Mouse (Mus musculus) limb, embryonic 15.5 days (tissue): Measurements from ENCODE around the gene Sugp1. TPM values are rescaled to one million over a fixed set of nuclear protein-coding genes. Genes with fewer than 3 reads are reported as not detected.
"Not testable (repeated sequence)": the region's sequence is repeated elsewhere in the genome, so short reads cannot be mapped to it uniquely, and the experiment has no call there.

Experiments
- ATAC-seq: fragments of 200-750 bp; cut with Nextera tagmentation; 2 replicates; pipeline ENCODE4 v1.8.0; 2017; ENCODE audit warnings: low read depth, moderate TSS enrichment; ENCODE audit not compliant: insufficient number of reproducible peaks, low FRiP score, low TSS enrichment
- H3K27ac ChIP-seq: fragments of 300-500 bp; sonication (generic); 2 replicates; pipeline ENCODE4 v1.5.1; 2015; ENCODE audit warnings: moderate library complexity, mild to moderate bottlenecking, inconsistent platforms
- H3K27me3 ChIP-seq: fragments of 300-500 bp; sonication (generic); 2 replicates; pipeline ENCODE4 v1.6.1; 2015; ENCODE audit warnings: inconsistent platforms
- H3K36me3 ChIP-seq: fragments of 300-500 bp; sonication (generic); 2 replicates; pipeline ENCODE4 v1.6.1; 2015; ENCODE audit warnings: inconsistent platforms
- H3K4me1 ChIP-seq: fragments of 300-500 bp; sonication (generic); 2 replicates; pipeline ENCODE4 v1.6.1; 2015; ENCODE audit warnings: inconsistent platforms
- H3K4me2 ChIP-seq: fragments of 300-500 bp; sonication (generic); 2 replicates; pipeline ENCODE4 v1.6.1; 2015; ENCODE audit warnings: mild to moderate bottlenecking, inconsistent platforms
- H3K4me3 ChIP-seq: fragments of 300-500 bp; sonication (generic); 2 replicates; pipeline ENCODE4 v1.5.1; 2015; ENCODE audit warnings: mild to moderate bottlenecking, inconsistent platforms
- H3K9ac ChIP-seq: fragments of 300-500 bp; sonication (generic); 2 replicates; pipeline ENCODE4 v1.6.1; 2015; ENCODE audit warnings: inconsistent platforms
- H3K9me3 ChIP-seq: fragments of 300-500 bp; sonication (generic); 2 replicates; pipeline ENCODE4 v1.6.1; 2016; ENCODE audit warnings: inconsistent platforms
- WGBS: fragments of 180-500 bp; shearing (Covaris S2); methylation state at CpG from one replicate; pipeline ENCODE4 v1.1.7; 2015; 5-methylcytosine and 5-hydroxymethylcytosine counted together
- polyA plus RNA-seq: library from polyadenylated mRNA; unstranded; fragments of >200 nt; fragmentation: Nextera tagmentation; extraction: Ambion mirVana; gene quantifications from 2 replicates; pipeline ENCODE4 v1.2.1, GENCODE M21; 2015

Sugp1 gene
- polyA plus RNA-seq: 41.9 and 43.7 TPM in 2 replicates

GRCm38 (mm10) chr8:70042583-70043455 is at the start of gene Sugp1, which contains the start of gene Mau2:
TSS of gene Sugp1 (plus strand) at chr8:70042813.
TSS of gene Mau2 (minus strand) at chr8:70042734.
- under 1% methylated on average over 65 of the region's 65 CpGs for WGBS
- Histone ChIP-seq H3K4me2 (peak within 1 kb of the TSS; percentile 96), H3K27me3 (no peaks in the 10 kb centered on the region), H3K36me3 (0 out of 2 replicates have a peak, but pooled peaks cover 6% of the 10 kb centered on the region), H3K4me1 (peaks cover 28% of the 10 kb centered on the region), H3K9me3 (no peaks in the 10 kb centered on the region), H3K9ac (peak within 1 kb of the TSS; percentile 92), H3K4me3 (peak within 1 kb of the TSS; percentile 99), H3K27ac (peak within 1 kb of the TSS; percentile 86)
- ATAC-seq: peak; percentile 93

GRCm38 (mm10) chr8:69995422-69995775 is 47.2 kb upstream of the Sugp1 start:
- no peaks in the 10 kb centered on the region for H3K27me3 ChIP-seq
- no peaks in the 10 kb centered on the region for H3K9me3 ChIP-seq
- ATAC-seq: no peak
- H3K36me3 ChIP-seq: no peaks in the 10 kb centered on the region; the same call in 1 of the 2 replicates
- H3K4me1 ChIP-seq: peaks cover 13% of the 10 kb centered on the region
- H3K4me2 ChIP-seq: peak overlapping the region; percentile 78
- H3K9ac ChIP-seq: peak overlapping the region; percentile 69
- WGBS: under 1% methylated on average over 7 of the region's 7 CpGs
- H3K27ac ChIP-seq: peak overlapping the region; percentile 86
- H3K4me3 ChIP-seq: peak overlapping the region; percentile 100

- no peaks in the 10 kb centered on the region; the same call in 1 of the 2 replicates for H3K36me3 ChIP-seq
- ATAC-seq: peak; percentile 100
Measured at GRCm38 (mm10) chr8:69995776-69996588, 46.6 kb upstream of the Sugp1 start, which contains the start of gene Gatad2a. TSS of gene Gatad2a (minus strand) at chr8:69996384.

GRCm38 (mm10) chr8:69996589-69997285 is 45.9 kb upstream of the Sugp1 start:
- 1% methylated on average over 35 of the region's 35 CpGs for WGBS
- H3K27ac ChIP-seq: peak overlapping the region; percentile 91
- no peaks in the 10 kb centered on the region for H3K9me3 ChIP-seq

More at GRCm38 (mm10) chr8:69995776-69996588, 46.6 kb upstream of the Sugp1 start, which contains the start of gene Gatad2a:
- H3K27ac ChIP-seq: peak within 1 kb of the TSS; percentile 91
- under 1% methylated on average over 86 of the region's 87 CpGs for WGBS
- H3K4me1 ChIP-seq: peaks cover 13% of the 10 kb centered on the region
- H3K9ac ChIP-seq: peak within 1 kb of the TSS; percentile 71
- H3K4me3 ChIP-seq: peak within 1 kb of the TSS; percentile 100
- no peaks in the 10 kb centered on the region for H3K27me3 ChIP-seq
- H3K4me2 ChIP-seq: peak within 1 kb of the TSS; percentile 78
- H3K9me3 ChIP-seq: no peaks in the 10 kb centered on the region

GRCm38 (mm10) chr8:69998706-69999105 is 43.9 kb upstream of the Sugp1 start:
- no peak overlapping the region for H3K4me3 ChIP-seq
- H3K36me3 ChIP-seq: no peaks in the 10 kb centered on the region
- H3K27me3 ChIP-seq: no peaks in the 10 kb centered on the region
- H3K27ac ChIP-seq: no peak overlapping the region
- peaks cover 16% of the 10 kb centered on the region for H3K4me1 ChIP-seq
- no peak overlapping the region for H3K4me2 ChIP-seq
- H3K9ac ChIP-seq: no peak overlapping the region
- 87% methylated on average over 3 of the region's 3 CpGs for WGBS
- no peak for ATAC-seq
- H3K9me3 ChIP-seq: no peaks in the 10 kb centered on the region

More at GRCm38 (mm10) chr8:69996589-69997285, 45.9 kb upstream of the Sugp1 start:
- ATAC-seq: no peak
- H3K4me3 ChIP-seq: peak overlapping the region; percentile 100
- H3K4me2 ChIP-seq: peak overlapping the region; percentile 71
- H3K4me1 ChIP-seq: peaks cover 16% of the 10 kb centered on the region
- no peaks in the 10 kb centered on the region; the same call in 1 of the 2 replicates for H3K36me3 ChIP-seq
- H3K9ac ChIP-seq: peak overlapping the region; percentile 71
- H3K27me3 ChIP-seq: no peaks in the 10 kb centered on the region

- no peak overlapping the region for H3K27ac ChIP-seq
- no peaks in the 10 kb centered on the region for H3K9me3 ChIP-seq
- peaks cover 16% of the 10 kb centered on the region for H3K4me1 ChIP-seq
- H3K36me3 ChIP-seq: no peaks in the 10 kb centered on the region
- H3K4me2 ChIP-seq: no peak overlapping the region
- no peak overlapping the region for H3K4me3 ChIP-seq
- no peak overlapping the region for H3K9ac ChIP-seq
- no peaks in the 10 kb centered on the region for H3K27me3 ChIP-seq
- ATAC-seq: no peak
- WGBS: 89% methylated on average over 4 of the region's 4 CpGs
Measured at GRCm38 (mm10) chr8:69999236-69999635, 43.4 kb upstream of the Sugp1 start.

GRCm38 (mm10) chr8:70000226-70000625 is 42.4 kb upstream of the Sugp1 start:
- 75% methylated on average over 2 of the region's 2 CpGs for WGBS
- Histone ChIP-seq H3K9ac (no peak overlapping the region), H3K4me2 (no peak overlapping the region), H3K36me3 (no peaks in the 10 kb centered on the region), H3K4me3 (no peak overlapping the region), H3K9me3 (no peaks in the 10 kb centered on the region), H3K27ac (0 out of 2 replicates have a peak overlapping the region, but pooled peaks have one; percentile 27), H3K4me1 (peaks cover 12% of the 10 kb centered on the region), H3K27me3 (no peaks in the 10 kb centered on the region)
- no peak for ATAC-seq

GRCm38 (mm10) chr8:70001176-70001891 is 41.3 kb upstream of the Sugp1 start:
- Histone ChIP-seq H3K9ac (no peak overlapping the region), H3K4me1 (peaks cover 8% of the 10 kb centered on the region), H3K4me2 (peak overlapping the region; percentile 35), H3K4me3 (peak overlapping the region; percentile 18), H3K27me3 (no peaks in the 10 kb centered on the region), H3K27ac (peak overlapping the region; percentile 71), H3K36me3 (no peaks in the 10 kb centered on the region), H3K9me3 (no peaks in the 10 kb centered on the region)
- no peak for ATAC-seq
- WGBS: 2% methylated on average over 16 of the region's 16 CpGs

GRCm38 (mm10) chr8:70001892-70002191 is 40.8 kb upstream of the Sugp1 start:
- H3K27ac ChIP-seq: peak overlapping the region; percentile 71; the same call in 1 of the 2 replicates
- H3K4me3 ChIP-seq, H3K9ac ChIP-seq, H3K4me1 ChIP-seq, H3K36me3 ChIP-seq, H3K27me3 ChIP-seq, H3K9me3 ChIP-seq, H3K4me2 ChIP-seq, ATAC-seq: not testable (repeated sequence)
- WGBS: 35% methylated on average over 7 of the region's 7 CpGs

- Histone ChIP-seq H3K9ac (no peak overlapping the region), H3K4me2 (no peak overlapping the region), H3K4me1 (peaks cover 3% of the 10 kb centered on the region; the same call in 1 of the 2 replicates), H3K9me3 (no peaks in the 10 kb centered on the region), H3K27ac (no peak overlapping the region), H3K27me3 (no peaks in the 10 kb centered on the region), H3K36me3 (no peaks in the 10 kb centered on the region), H3K4me3 (no peak overlapping the region)
- 47% methylated on average over 4 of the region's 4 CpGs for WGBS
- ATAC-seq: no peak
Measured at GRCm38 (mm10) chr8:70003204-70003657, 39.4 kb upstream of the Sugp1 start.

GRCm38 (mm10) chr8:70004345-70004744 is 38.3 kb upstream of the Sugp1 start:
- Histone ChIP-seq H3K9me3 (no peaks in the 10 kb centered on the region), H3K27ac (no peak overlapping the region), H3K9ac (no peak overlapping the region), H3K4me1 (peaks cover 3% of the 10 kb centered on the region; the same call in 1 of the 2 replicates), H3K27me3 (no peaks in the 10 kb centered on the region), H3K36me3 (no peaks in the 10 kb centered on the region), H3K4me3 (no peak overlapping the region), H3K4me2 (no peak overlapping the region)
- no peak for ATAC-seq
